Mouse (Mus musculus): Measurements from ENCODE around the gene Gucy2g. TPM values are rescaled to one million over a fixed set of nuclear protein-coding genes. Genes with fewer than 3 reads are reported as not detected.

The Gucy2g gene
- polyA plus RNA-seq, 1 experiment from 2014 or later, result 0.27 TPM

DNA sequence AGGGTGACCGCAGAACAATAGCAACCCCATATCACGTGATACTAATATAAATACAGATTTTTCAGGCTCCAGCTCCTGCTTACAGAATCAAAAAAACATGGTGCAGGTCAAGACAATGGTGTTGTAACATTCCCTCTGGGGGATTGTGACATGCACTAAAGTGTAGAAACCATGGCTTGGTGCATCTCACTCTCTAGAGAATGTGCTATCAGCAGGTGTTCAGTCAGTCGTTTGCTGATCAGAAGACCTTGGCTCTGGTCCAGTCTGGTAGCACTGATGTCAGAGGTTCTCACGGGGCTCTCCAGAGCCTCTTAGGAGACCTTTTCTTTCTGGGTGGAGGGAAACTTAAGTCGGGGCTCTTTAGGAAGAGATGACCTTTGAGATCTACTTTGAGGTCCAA is 9.4 kb upstream of the Gucy2g start:
- TF ChIP-seq CTCF (IDR thresholded peaks at IDR 0.05), result no peak
- CTCF ChIA-PET, result interaction anchor here (0.9 to 1.9 kb wide), 3 partner anchors 14 to 52 kb away, joined by 3 to 5 read pairs (median 3); no protein-coding TSS in a partner anchor
- POLR2A ChIA-PET, result no interaction called here
- DNase-seq (ENCODE audit: low read depth, low spot score) (no peak), ATAC-seq (no peak)
- in situ Hi-C loops (cut with MboI; ENCODE audit: low pct_unique_long_range_greater_than_20kb), result no loop called here
- no peaks in the 10 kb centered on the region for H3K27me3 ChIP-seq

GRCm38 (mm10) chr19:55247991-55248520 is 7.0 kb upstream of the Gucy2g start:
- CTCF ChIA-PET, result interaction anchor here (1.1 to 4.7 kb wide), 3 partner anchors 20 to 56 kb away, joined by 3 to 31 read pairs (median 3); no protein-coding TSS in a partner anchor
- ATAC-seq (no peak), DNase-seq (ENCODE audit: low read depth, low spot score) (no peak)
- in situ Hi-C loops (cut with MboI; ENCODE audit: low pct_unique_long_range_greater_than_20kb), result loop anchor here (5.0 kb wide), 1 partner anchor 59 kb away; no protein-coding TSS in a partner anchor
- H3K27me3 ChIP-seq, result no peaks in the 10 kb centered on the region
- POLR2A ChIA-PET, result no interaction called here
- TF ChIP-seq CTCF (IDR thresholded peaks at IDR 0.05), result no peak

DNA sequence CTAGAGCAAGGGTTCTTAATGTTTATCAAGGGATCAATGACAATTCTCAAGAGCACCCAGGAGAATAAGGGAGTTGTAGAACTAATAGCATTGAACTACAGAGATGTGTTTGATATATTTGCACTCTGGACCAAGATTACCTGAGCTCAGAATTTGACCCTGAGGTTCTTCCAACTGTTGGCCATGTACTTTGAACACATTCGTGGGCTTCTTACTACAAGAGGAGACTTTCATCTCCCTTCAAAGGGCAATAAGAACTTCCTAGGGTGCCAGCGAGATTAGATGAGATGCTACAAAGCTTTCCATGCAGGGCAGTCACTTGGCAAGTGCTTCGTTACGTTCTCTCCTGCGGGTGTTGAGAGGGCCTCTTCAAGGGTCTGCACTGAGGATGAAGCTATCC is 6.5 kb upstream of the Gucy2g start:
- no peak for ATAC-seq
- in situ Hi-C loops (cut with MboI; ENCODE audit: low pct_unique_long_range_greater_than_20kb), result loop anchor here (5.0 kb wide), 1 partner anchor 60 kb away; no protein-coding TSS in a partner anchor
- CTCF ChIA-PET, result interaction anchor here (1.1 to 4.7 kb wide), 3 partner anchors 20 to 57 kb away, joined by 3 to 31 read pairs (median 3); no protein-coding TSS in a partner anchor
- POLR2A ChIA-PET, result no interaction called here
- TF ChIP-seq CTCF (IDR thresholded peaks at IDR 0.05), result no peak
- no peak for DNase-seq (ENCODE audit: low read depth, low spot score)
- H3K27me3 ChIP-seq, result no peaks in the 10 kb centered on the region

DNA sequence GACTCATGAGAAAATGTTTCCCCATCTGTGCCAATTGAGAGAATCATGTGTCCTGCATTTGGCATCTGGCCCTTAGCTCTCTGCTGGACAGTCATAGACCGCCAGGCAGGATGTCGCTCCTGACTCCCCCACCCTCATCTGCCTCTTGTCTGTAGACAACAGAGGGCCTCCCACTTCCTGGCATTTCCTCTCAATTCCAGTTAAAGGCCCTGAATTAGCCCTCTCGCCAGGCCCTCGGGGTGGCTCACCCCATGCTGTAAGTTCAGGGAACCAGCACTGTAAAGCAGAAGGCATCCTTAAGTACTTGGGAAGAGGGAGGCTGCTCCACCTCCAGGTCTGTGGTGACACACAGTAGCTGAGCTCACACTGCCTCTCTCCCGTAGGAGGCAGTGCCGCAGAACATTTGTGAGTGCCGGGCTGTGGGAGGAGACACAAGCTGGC is 3.8 kb upstream of the Gucy2g start:
- ChIA-PET POLR2A (interaction anchor here (0.9 to 2.7 kb wide), 2 partner anchors 9 to 54 kb away, joined by 3 to 15 read pairs; no protein-coding TSS in a partner anchor), CTCF (interaction anchor here (0.7 to 4.7 kb wide), 14 partner anchors 10 to 88 kb away, joined by 3 to 31 read pairs (median 5); no protein-coding TSS in a partner anchor)
- TF ChIP-seq CTCF (IDR thresholded peaks at IDR 0.05), result peak; percentile 71
- in situ Hi-C loops (cut with MboI; ENCODE audit: low pct_unique_long_range_greater_than_20kb), result loop anchor here (5.0 kb wide), 1 partner anchor 62 kb away; no protein-coding TSS in a partner anchor
- peak; percentile 98 for ATAC-seq
- peak; percentile 96 for DNase-seq (ENCODE audit: low read depth, low spot score)
- H3K27me3 ChIP-seq, result no peaks in the 10 kb centered on the region

GRCm38 (mm10) chr19:55239766-55240426 is 1.1 kb downstream of the Gucy2g start:
- in situ Hi-C loops (cut with MboI; ENCODE audit: low pct_unique_long_range_greater_than_20kb), result no loop called here

DNA sequence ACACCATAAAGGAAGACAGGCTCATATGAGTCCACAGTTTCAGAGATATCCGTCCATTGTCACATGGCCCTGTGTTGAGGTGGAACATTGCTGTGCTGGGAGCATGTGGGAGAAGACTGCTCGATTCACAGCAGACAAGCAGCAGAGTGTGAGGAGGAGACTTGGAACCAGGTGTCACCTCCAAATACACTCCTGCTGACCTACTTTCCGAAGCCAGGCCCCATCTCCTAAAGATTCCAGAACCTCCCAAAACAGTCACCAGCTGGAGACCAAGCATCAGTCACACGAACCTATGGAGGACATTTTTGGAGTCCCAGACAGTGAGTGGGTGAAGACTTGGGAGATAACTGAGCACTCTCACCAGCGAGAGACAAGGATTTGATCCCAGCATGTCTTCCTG is 4.5 kb downstream of the Gucy2g start:
- no peak for TF ChIP-seq CTCF (IDR thresholded peaks at IDR 0.05)
- CTCF ChIA-PET, result interaction anchor here (1.1 to 1.7 kb wide), 3 partner anchors 15 to 22 kb away, joined by 3 to 5 read pairs (median 3); no protein-coding TSS in a partner anchor
- POLR2A ChIA-PET, result no interaction called here

More at GRCm38 (mm10) chr19:55239766-55240426, 1.1 kb downstream of the Gucy2g start:
- no peak for ATAC-seq
- no peak for TF ChIP-seq CTCF (IDR thresholded peaks at IDR 0.05)
- no peaks in the 10 kb centered on the region for H3K27me3 ChIP-seq
- ChIA-PET POLR2A (interaction anchor here (1.4 kb wide), 1 partner anchor 66 kb away, joined by 4 read pairs; no protein-coding TSS in a partner anchor), CTCF (interaction anchor here (0.7 to 1.5 kb wide), 3 partner anchors 14 to 93 kb away, joined by 3 to 5 read pairs (median 3); no protein-coding TSS in a partner anchor)
- no peak for DNase-seq (ENCODE audit: low read depth, low spot score)

DNA sequence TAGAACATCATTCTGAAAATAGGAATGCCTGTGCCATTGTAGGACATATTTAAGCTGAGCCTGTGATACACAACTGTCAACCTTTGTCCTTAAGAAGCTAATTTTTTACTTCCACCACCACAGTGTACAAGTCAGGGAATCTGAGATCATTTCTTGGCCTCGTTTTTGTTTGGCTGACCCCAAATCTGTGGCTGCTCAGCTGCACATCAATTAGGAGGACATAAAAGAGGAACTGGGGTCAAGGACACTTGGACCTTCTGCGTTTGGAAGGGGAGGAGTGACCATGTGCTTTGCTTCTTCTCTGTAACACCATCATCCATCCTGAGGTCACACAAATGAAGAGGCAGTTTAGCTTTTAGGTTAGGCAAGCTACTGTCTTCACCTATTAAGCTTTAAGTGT is 5.0 kb downstream of the Gucy2g start:
- no peaks in the 10 kb centered on the region for H3K27me3 ChIP-seq
- no peak for TF ChIP-seq CTCF (IDR thresholded peaks at IDR 0.05)
- ATAC-seq (no peak), DNase-seq (ENCODE audit: low read depth, low spot score) (no peak)
- in situ Hi-C loops (cut with MboI; ENCODE audit: low pct_unique_long_range_greater_than_20kb), result no loop called here
- ChIA-PET CTCF (interaction anchor here (1.1 kb wide), 2 partner anchors 15 to 21 kb away, joined by 3 read pairs; no protein-coding TSS in a partner anchor), POLR2A (no interaction called here)

More for the DNA sequence above, 4.5 kb downstream of the Gucy2g start:
- in situ Hi-C loops (cut with MboI; ENCODE audit: low pct_unique_long_range_greater_than_20kb), result no loop called here
- H3K27me3 ChIP-seq, result no peaks in the 10 kb centered on the region
- DNase-seq (ENCODE audit: low read depth, low spot score), result no peak
- ATAC-seq, result no peak

DNA sequence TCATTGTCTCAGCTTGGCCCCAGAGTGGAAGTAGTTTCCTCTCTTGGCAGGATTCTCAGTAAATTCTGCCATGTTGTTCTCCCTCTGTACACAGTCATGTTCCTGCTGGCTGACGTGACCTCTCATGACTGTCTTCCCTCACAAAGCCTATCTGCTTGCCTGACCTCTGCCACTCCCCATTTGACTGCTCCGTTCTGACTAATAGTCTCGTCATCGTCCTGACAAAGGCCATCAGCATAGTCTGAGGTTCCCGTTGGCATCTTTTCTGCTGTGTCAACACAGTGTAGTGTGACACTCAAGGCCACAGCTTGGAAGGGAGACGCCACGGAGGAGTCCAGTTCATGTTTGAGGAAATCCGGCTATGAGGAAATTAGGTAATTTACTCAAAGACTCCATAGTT is 8.9 kb downstream of the Gucy2g start:
- H3K27me3 ChIP-seq, result no peaks in the 10 kb centered on the region
- ATAC-seq, result peak; percentile 61
- in situ Hi-C loops (cut with MboI; ENCODE audit: low pct_unique_long_range_greater_than_20kb), result no loop called here
- TF ChIP-seq CTCF (IDR thresholded peaks at IDR 0.05), result no peak
- CTCF ChIA-PET, result no interaction called here
- POLR2A ChIA-PET, result interaction anchor here (0.6 kb wide), 1 partner anchor 69 kb away, joined by 3 read pairs; no protein-coding TSS in a partner anchor
- DNase-seq (ENCODE audit: low read depth, low spot score), result no peak

DNA sequence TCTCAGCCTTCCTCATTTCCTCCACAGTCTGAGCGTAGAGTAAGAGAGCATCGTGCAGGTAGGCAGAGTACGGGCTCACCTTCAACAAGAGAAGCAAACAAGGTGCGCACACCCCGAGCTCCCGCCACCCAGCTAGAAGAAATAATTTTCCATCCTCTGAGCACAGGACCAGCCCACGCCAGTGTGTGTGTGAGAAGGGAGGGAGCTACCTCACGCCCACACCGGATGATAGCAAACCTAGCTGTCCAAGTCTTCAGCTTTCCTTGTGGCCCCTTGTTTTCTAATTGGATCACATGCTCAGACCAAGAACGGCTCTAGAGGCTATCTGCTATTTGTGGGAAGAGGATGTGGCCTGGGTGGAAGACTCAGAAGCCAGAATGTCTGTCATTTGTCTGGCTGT is 10.0 kb downstream of the Gucy2g start:
- CTCF ChIA-PET, result interaction anchor here (0.6 to 1.7 kb wide), 5 partner anchors 9 to 101 kb away, joined by 3 to 14 read pairs (median 4); no protein-coding TSS in a partner anchor
- DNase-seq (ENCODE audit: low read depth, low spot score) (no peak), ATAC-seq (no peak)
- H3K27me3 ChIP-seq, result no peaks in the 10 kb centered on the region
- in situ Hi-C loops (cut with MboI; ENCODE audit: low pct_unique_long_range_greater_than_20kb), result no loop called here
- TF ChIP-seq CTCF (IDR thresholded peaks at IDR 0.05), result no peak
- POLR2A ChIA-PET, result interaction anchor here (0.8 kb wide), 1 partner anchor 12 kb away, joined by 3 read pairs; no protein-coding TSS in a partner anchor

DNA sequence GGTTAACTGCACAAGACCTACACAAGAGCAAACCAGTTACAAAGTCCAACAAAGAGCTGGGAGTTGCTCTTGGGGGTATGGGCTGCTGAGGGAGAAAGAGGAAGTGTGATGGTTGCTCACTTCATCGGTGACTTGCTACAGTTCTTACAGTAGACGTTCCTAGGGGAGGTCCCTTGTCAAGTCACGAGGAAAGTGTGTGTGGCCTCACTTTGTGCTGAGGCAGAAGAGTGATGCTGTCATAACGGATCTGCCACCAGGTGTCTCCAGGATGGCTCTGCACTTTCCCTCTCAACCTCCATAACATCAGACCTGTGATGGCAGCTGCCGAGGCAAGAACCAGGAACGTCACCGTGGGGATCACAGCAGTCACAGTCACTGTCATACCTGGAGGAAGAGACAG is 13.9 kb downstream of the Gucy2g start:
- POLR2A ChIA-PET, result no interaction called here
- in situ Hi-C loops (cut with MboI; ENCODE audit: low pct_unique_long_range_greater_than_20kb), result no loop called here
- TF ChIP-seq CTCF (IDR thresholded peaks at IDR 0.05), result no peak
- H3K27me3 ChIP-seq, result no peaks in the 10 kb centered on the region
- no peak for DNase-seq (ENCODE audit: low read depth, low spot score)
- CTCF ChIA-PET, result interaction anchor here (0.7 to 1.5 kb wide), 3 partner anchors 8 to 11 kb away, joined by 3 to 6 read pairs (median 3); no protein-coding TSS in a partner anchor
- ATAC-seq, result no peak
